Mouse (Mus musculus): ENCODE measurements around the gene Phka1. TPM values are rescaled to one million over a fixed set of nuclear protein-coding genes. Genes with fewer than 3 reads are reported as not detected.
"Not testable (repeated sequence)": the region's sequence is repeated elsewhere in the genome, so short reads cannot be mapped to it uniquely, and the experiment has no call there.

The Phka1 gene
- 0.84 and 1.2 TPM in 2 replicates for polyA plus RNA-seq (2012)

- TF ChIP-seq GATA1 (IDR thresholded peaks at IDR 0.05; ENCODE audit: low read length), result no peak
These were observed at the start of gene Phka1 for GRCm38 (mm10) chrX:102643823-102644572. Phka1 (minus strand) TSS chrX:102644246.

DNA sequence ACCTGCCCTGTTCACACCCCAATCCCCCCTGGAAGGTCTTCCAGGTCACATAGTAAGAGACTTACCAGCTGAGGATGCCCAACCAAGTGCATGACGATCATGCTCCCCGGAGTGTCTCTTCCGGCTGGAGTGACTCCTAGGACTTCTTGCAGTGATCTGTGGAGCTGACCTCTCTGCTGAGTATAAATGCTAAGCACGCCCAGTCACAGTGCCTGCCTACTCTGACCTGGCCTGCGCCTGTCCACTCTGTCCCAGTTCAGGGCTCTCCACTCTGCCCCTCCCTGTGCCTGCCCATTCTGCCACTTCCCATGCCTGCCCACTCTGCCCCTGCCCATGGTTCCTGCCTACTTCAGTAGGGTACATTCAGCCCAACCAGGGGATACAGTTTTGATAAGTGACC lies 42.8 kb upstream of the Phka1 start, which contains the start of gene Gm3880:
Gene Gm3880, minus strand, starts transcription at position 101 of the 400 bp plus-strand sequence.
- not testable (repeated sequence) for TF ChIP-seq GATA1 (IDR thresholded peaks at IDR 0.05; ENCODE audit: low read length)

- no peak for TF ChIP-seq GATA1 (IDR thresholded peaks at IDR 0.05; ENCODE audit: low read length)
These were observed 22.6 kb upstream of the Phka1 start for GRCm38 (mm10) chrX:102666641-102667040.

- no peak for TF ChIP-seq GATA1 (IDR thresholded peaks at IDR 0.05; ENCODE audit: low read length)
These were observed 16.7 kb upstream of the Phka1 start for GRCm38 (mm10) chrX:102660712-102661111.

DNA sequence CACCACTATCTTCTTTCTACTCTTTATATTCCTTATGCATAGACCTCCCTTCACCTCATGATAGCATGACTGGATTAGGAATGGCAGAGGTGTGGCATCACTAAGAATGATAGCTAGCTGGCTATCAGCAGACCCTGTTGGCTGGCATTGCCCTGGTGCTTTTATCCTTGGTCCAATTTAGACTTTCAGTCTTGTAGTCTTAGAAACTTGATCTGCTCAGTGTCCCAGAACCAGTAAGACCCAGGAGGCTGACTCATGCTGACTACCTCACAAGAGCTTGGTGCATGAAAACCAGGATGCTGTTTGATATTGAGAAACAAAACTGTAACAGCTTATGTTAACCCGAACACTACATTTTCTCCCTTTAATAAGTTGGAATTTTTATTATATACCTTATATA lies 1.6 kb upstream of the Phka1 start:
- no peak for TF ChIP-seq GATA1 (IDR thresholded peaks at IDR 0.05; ENCODE audit: low read length)

DNA sequence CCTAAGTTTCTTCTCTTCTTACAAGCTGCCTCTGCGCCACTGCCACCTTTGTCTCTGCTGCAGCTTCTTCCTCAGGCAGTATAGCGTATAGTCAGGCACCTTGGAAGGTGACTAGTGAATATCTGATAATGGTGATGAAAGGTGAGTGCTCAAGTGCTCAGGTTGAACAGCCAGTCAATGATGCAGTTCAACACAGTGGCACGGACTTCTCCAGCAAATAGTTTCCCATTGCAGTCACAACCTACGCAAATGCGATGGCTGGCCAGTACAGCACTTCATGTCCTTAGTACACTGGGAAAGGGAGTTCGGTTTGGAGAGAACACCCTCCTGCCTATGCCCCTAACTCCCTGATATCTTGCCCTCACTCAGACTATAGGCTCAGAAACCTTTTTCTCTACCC lies 1.1 kb upstream of the Phka1 start:
- TF ChIP-seq GATA1 (IDR thresholded peaks at IDR 0.05; ENCODE audit: low read length), result no peak

DNA sequence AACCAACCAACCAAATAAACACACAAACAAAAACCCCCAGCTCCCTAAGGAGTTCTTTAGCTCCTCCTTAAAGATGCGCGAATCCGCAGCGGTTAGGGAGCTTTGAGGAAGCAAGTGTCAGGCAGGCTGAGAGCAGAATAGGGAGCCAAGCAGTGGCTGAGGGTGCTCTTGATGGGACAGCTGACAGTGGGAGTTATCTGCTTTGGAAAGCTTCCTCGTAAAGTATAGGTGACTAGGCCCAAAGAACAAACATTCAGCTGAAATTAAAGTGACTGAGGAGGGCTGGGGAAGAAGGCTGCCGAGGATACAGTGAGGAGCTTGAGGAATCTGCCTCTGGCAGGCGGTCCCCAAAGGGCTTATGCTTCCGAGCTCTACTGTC lies 516 bp upstream of the Phka1 start:
- no peak for TF ChIP-seq GATA1 (IDR thresholded peaks at IDR 0.05; ENCODE audit: low read length)

DNA sequence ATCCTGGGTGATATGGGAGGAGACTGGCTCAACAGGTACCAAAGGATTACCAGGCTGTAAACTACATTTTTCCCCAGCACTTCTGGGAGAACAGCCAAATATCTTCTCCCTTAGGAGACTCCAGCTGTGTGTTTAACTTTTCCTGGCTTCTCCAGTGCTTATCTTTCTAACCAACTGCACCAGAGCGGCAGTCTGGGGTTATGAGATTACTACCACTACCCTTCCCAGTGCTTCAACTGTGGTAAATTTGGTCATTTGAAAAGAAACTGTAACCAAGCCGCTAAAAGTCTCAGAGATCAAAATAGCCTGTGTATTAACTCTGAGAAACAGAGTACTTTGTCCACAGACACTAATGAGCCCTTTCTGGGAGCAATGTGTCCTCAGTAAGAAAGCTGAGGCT lies 42.8 kb downstream of the Phka1 start:
- TF ChIP-seq GATA1 (IDR thresholded peaks at IDR 0.05; ENCODE audit: low read length), result no peak

DNA sequence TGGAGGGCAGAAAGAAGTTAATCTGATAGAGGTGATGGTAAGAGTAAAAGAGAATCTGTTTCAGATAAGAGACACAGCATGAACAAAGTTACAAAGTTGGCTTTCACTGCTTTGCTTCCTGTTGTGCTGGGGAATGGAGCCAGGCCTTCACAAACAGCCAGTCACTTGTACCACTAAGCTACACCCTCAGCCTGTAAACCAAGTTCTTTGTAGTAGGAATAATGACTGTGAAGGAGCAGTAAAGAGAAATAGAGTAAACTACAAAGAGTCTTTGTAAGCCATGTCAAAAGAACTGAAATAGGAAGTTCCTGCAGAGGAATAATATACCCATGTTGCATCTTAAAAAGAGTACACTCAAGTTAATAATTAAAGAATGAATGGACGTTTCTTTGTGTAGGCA lies 55.5 kb downstream of the Phka1 start:
- TF ChIP-seq GATA1 (IDR thresholded peaks at IDR 0.05; ENCODE audit: low read length), result no peak

GRCm38 (mm10) chrX:102571186-102571585 lies 72.9 kb downstream of the Phka1 start:
- TF ChIP-seq GATA1 (IDR thresholded peaks at IDR 0.05; ENCODE audit: low read length), result no peak

- TF ChIP-seq GATA1 (IDR thresholded peaks at IDR 0.05; ENCODE audit: low read length), result no peak
These were observed 87.1 kb downstream of the Phka1 start for GRCm38 (mm10) chrX:102556906-102557305.

DNA sequence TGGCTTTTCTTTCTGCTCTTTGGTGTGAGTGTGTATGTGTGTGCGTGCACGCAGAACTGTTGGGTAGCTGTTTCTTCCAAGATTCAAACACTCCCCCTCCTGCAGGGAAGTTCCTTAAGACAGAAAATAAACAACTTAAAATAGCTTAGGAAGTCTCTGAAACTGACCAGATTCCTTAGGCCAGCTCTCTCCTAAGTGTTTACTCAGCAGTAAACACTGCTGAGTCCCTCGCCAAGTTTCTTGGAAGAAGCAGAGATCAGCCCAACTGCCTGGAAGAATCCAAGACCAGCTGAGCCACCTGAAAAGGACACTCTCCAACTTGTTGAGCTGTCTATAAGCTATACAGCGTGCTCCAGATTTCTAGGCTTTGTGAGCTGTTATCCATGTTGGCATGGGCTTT lies 134.8 kb downstream of the Phka1 start:
- TF ChIP-seq GATA1 (IDR thresholded peaks at IDR 0.05; ENCODE audit: low read length), result no peak

GRCm38 (mm10) chrX:102504644-102505481 lies 139.2 kb downstream of the Phka1 start, which contains the start of gene Hdac8:
Hdac8 (minus strand) TSS chrX:102505359.
- no peak for TF ChIP-seq GATA1 (IDR thresholded peaks at IDR 0.05; ENCODE audit: low read length)

DNA sequence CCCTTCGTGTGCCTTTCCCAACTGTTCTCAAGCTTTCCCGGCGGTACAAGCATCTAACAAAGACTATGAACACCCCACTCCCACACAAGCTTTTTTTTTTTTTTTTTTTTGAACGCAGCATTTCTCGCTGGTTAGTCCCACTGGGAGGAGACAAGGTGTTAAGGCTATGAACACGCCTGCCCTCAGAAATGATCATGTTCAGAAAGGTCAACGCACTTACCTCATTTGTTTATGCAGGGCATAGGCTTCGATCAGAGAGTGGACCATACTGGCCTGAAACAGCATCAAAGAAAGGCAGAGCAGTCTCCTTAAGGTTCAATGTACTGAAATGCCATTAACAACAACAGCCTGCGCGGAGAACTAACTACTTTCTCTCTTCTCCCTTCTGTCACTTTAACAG lies 139.9 kb downstream of the Phka1 start:
- no peak for TF ChIP-seq GATA1 (IDR thresholded peaks at IDR 0.05; ENCODE audit: low read length)

GRCm38 (mm10) chrX:102493992-102494730 lies 149.9 kb downstream of the Phka1 start:
- no peak for TF ChIP-seq GATA1 (IDR thresholded peaks at IDR 0.05; ENCODE audit: low read length)

GRCm38 (mm10) chrX:102485575-102485974 lies 158.5 kb downstream of the Phka1 start:
- no peak for TF ChIP-seq GATA1 (IDR thresholded peaks at IDR 0.05; ENCODE audit: low read length)
